Mouse (Mus musculus) olfactory bulb, adult 2 months (tissue): ENCODE data around the gene Sh3bgr.

ENCODE experiments used
- CTCF ChIP-seq: fragments of 200-500 bp; IDR thresholded peaks from 2 replicates; pipeline ENCODE4 v1.5.1; 2012; ENCODE audit warnings: low read depth, mild to moderate bottlenecking, low read length, moderate library complexity; ENCODE audit not compliant: insufficient read depth
- POLR2A ChIP-seq: fragments of 200-500 bp; IDR thresholded peaks from 2 replicates; pipeline ENCODE4 v1.6.1; 2012; ENCODE audit warnings: mild to moderate bottlenecking, low read depth, low read length, moderate library complexity; ENCODE audit not compliant: insufficient read depth

GRCm38 (mm10) chr16:96230411-96230810, 30.2 kb downstream of the Sh3bgr start:
- peak; percentile 89 for TF ChIP-seq CTCF
- TF ChIP-seq POLR2A = no peak
